Comparison of ENCODE assay signal across 13 mouse cellular contexts in the genomic region with DNA sequence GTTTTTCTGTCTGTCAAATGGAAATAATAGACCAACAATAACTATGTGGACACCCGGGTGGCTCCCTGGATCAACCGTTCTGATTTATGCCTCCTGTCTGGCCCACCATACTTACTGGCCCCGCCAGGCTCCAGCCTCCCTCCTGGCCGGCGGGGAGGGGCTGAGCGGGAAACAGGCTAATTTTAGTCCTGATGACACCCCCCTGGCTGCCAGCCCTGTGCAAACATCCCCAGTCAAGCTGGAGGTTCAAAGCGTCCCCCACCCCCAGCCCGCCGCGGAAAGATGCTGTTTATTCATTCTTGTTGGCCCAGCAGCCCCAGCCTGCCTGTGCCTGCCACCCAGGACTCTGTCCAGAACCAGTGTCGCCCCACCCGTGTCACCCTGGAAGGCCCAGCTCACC. TPM values are rescaled to one million over a fixed set of nuclear protein-coding genes. Genes with fewer than 3 reads are reported as not detected.
DNase-seq lines count a peak whose midpoint lies in the region; ATAC-seq and TF ChIP-seq lines count a peak whose summit lies in the region.
"Had no signal": no experiment of that assay in that cellular context is flagged by ENCODE, and none has a peak within 500 bp of the region (broad histone marks: within the 10 kb centered on the region; RNA-seq: fewer than 3 reads in every experiment).

No protein-coding gene starts in this region.

- H3K4me1 ChIP-seq in heart, embryonic 12.5 days (replicated peaks), result peaks cover 25% of the 10 kb centered on the region
- peaks cover 2% of the 10 kb centered on the region for H3K4me1 ChIP-seq in heart, adult 2 months (ENCODE audit: control insufficient read depth, insufficient read depth, low read length)
- peaks cover 53% of the 10 kb centered on the region for H3K4me1 ChIP-seq in limb, embryonic 13.5 days

- no peak for TF ChIP-seq POLR2A in heart, adult 2 months (IDR thresholded peaks at IDR 0.05; ENCODE audit: insufficient read depth, low read depth, low read length)

- no peak overlapping the region for H3K9ac ChIP-seq in heart, embryonic 12.5 days
- no peak overlapping the region for H3K9ac ChIP-seq in heart, adult 2 months (ENCODE audit: low read depth, low read length)
- 0 out of 2 replicates have a peak overlapping the region, but pooled peaks have one; percentile 1 for H3K9ac ChIP-seq in limb, embryonic 13.5 days
- H3K9ac ChIP-seq: neural tube, embryonic 13.5 days had no signal

- no peaks in the 10 kb centered on the region for H3K79me2 ChIP-seq in heart, adult 2 months (replicated peaks; ENCODE audit: control insufficient read depth, insufficient read depth, low read length)

- intact Hi-C loops in heart, adult 2 months (cut with DNase I), result no loop called here

- peak overlapping the region; percentile 47 for H3K4me2 ChIP-seq in heart, embryonic 12.5 days
- 0 out of 2 replicates have a peak overlapping the region, but pooled peaks have one; percentile 11 for H3K4me2 ChIP-seq in limb, embryonic 13.5 days (replicated peaks)
- H3K4me2 ChIP-seq: neural tube, embryonic 13.5 days had no signal

- H3K27me3 ChIP-seq in heart, embryonic 12.5 days (replicated peaks), result peaks cover 18% of the 10 kb centered on the region
- no peaks in the 10 kb centered on the region for H3K27me3 ChIP-seq in heart, adult 2 months (ENCODE audit: control insufficient read depth, insufficient read depth, low read length)
- no peaks in the 10 kb centered on the region for H3K27me3 ChIP-seq in limb, embryonic 13.5 days

- no peak for TF ChIP-seq CTCF in heart, adult 2 months (IDR thresholded peaks at IDR 0.05)

- WGBS in heart, embryonic 12.5 days, result 10% methylated on average over 12 of the region's 12 CpGs
- WGBS in heart, adult 2 months, result 4% methylated on average over 12 of the region's 12 CpGs
- 14% methylated on average over 12 of the region's 12 CpGs for WGBS in limb, embryonic 13.5 days

- TF ChIP-seq EP300 in heart, adult 2 months (IDR thresholded peaks at IDR 0.05; ENCODE audit: insufficient read depth, low read depth, low read length), result no peak

- H3K27ac ChIP-seq in heart, embryonic 12.5 days (ENCODE audit: poor library complexity, severe bottlenecking), result no peak overlapping the region
- no peak overlapping the region for H3K27ac ChIP-seq in heart, adult 2 months
- no peak overlapping the region for H3K27ac ChIP-seq in limb, embryonic 13.5 days
- H3K27ac ChIP-seq: macrophage; neural tube, embryonic 13.5 days had no signal

- peak; percentile 47; the same call in 1 of the 2 replicates for ATAC-seq in heart, embryonic 12.5 days (ENCODE audit: insufficient number of reproducible peaks, low FRiP score)
- ATAC-seq in limb, embryonic 13.5 days (ENCODE audit: low FRiP score, low read depth), result no peak
- ATAC-seq: CD4-positive, CD25-positive, alpha-beta regulatory T cell, adult 4 months; forebrain, embryonic 16.5 days had no signal

- no peak overlapping the region for H3K4me3 ChIP-seq in heart, embryonic 12.5 days
- H3K4me3 ChIP-seq in heart, adult 2 months, result no peak overlapping the region
- no peak overlapping the region for H3K4me3 ChIP-seq in limb, embryonic 13.5 days
- H3K4me3 ChIP-seq: neural tube, embryonic 13.5 days had no signal

- DNase-seq in heart, adult 2 months, result no peak
- peak; percentile 48 to 71 for DNase-seq in urinary bladder, postnatal 4 days (ENCODE audit: low spot score in 2 of 2)
- DNase-seq in urinary bladder, postnatal 10 days (ENCODE audit: low spot score), result no peak
- DNase-seq in ovary, adult 18-20 months (ENCODE audit: low spot score), result no peak
- DNase-seq in retina, postnatal 1 day, result no peak
- DNase-seq in thymus, postnatal 14 days, result no peak
- DNase-seq: adrenal gland, adult 8-10 months had no signal

- H3K36me3 ChIP-seq in heart, embryonic 12.5 days, result peaks cover 21% of the 10 kb centered on the region
- H3K36me3 ChIP-seq in heart, adult 2 months (ENCODE audit: control insufficient read depth, insufficient read depth, low read length), result no peaks in the 10 kb centered on the region
- peaks cover 18% of the 10 kb centered on the region for H3K36me3 ChIP-seq in limb, embryonic 13.5 days

- H3K9me3 ChIP-seq in heart, embryonic 12.5 days (replicated peaks), result peaks cover 4% of the 10 kb centered on the region; the same call in 1 of the 2 replicates
- H3K9me3 ChIP-seq in limb, embryonic 13.5 days, result no peaks in the 10 kb centered on the region
- H3K9me3 ChIP-seq: neural tube, embryonic 13.5 days had no signal

RNA-seq across cellular contexts. Expression of a gene that starts 10.3 kb away (rescaled TPM):
- polyA plus RNA-seq in heart, embryonic 12.5 days (2016; fragmentation: Nextera tagmentation; extraction: Ambion mirVana), result 12.1 and 12.9 TPM in 2 replicates
- 1 to 10 TPM; 3.0 to 4.7 TPM for total RNA-seq in heart, adult 2 months (2021)
- polyA plus RNA-seq in heart, adult 2 months (2012; rRNA removed), result 8.3 and 9.9 TPM in 2 replicates
- polyA plus RNA-seq in limb, embryonic 13.5 days (2015; fragmentation: Nextera tagmentation; extraction: Ambion mirVana), result 20.2 and 21.3 TPM in 2 replicates

RNA-seq across cellular contexts. Expression of a gene that starts 10.6 kb away (rescaled TPM):
- 638 and 663 TPM in 2 replicates for polyA plus RNA-seq in heart, embryonic 12.5 days (2016; fragmentation: Nextera tagmentation; extraction: Ambion mirVana)
- total RNA-seq in heart, adult 2 months (2021), result 100 to 1,000 TPM; 748 to 906 TPM
- polyA plus RNA-seq in heart, adult 2 months (2012; rRNA removed), result 1,680 and 1,786 TPM in 2 replicates
- polyA plus RNA-seq in limb, embryonic 13.5 days (2015; fragmentation: Nextera tagmentation; extraction: Ambion mirVana), result 431 and 434 TPM in 2 replicates

RNA-seq across cellular contexts. Expression of a gene that starts 29.2 kb away (rescaled TPM):
- 7.5 and 9.0 TPM in 2 replicates for polyA plus RNA-seq in heart, embryonic 12.5 days (2016; fragmentation: Nextera tagmentation; extraction: Ambion mirVana)
- 10 to 100 TPM; 24.4 to 26.8 TPM for total RNA-seq in heart, adult 2 months (2021)
- polyA plus RNA-seq in heart, adult 2 months (2012; rRNA removed), result 26.2 and 49.3 TPM in 2 replicates
- polyA plus RNA-seq in limb, embryonic 13.5 days (2015; fragmentation: Nextera tagmentation; extraction: Ambion mirVana), result 14.1 TPM in 2 replicates
- polyA plus RNA-seq: CD4-positive, CD25-positive, alpha-beta regulatory T cell, adult 4 months; macrophage had no signal

RNA-seq across cellular contexts. Expression of a gene that starts 36.4 kb away (rescaled TPM):
- polyA plus RNA-seq in heart, embryonic 12.5 days (2016; fragmentation: Nextera tagmentation; extraction: Ambion mirVana), result 33.3 and 34.8 TPM in 2 replicates
- 10 to 100 TPM; 17.7 to 19.4 TPM for total RNA-seq in heart, adult 2 months (2021)
- polyA plus RNA-seq in heart, adult 2 months (2012; rRNA removed), result 36.2 and 38.7 TPM in 2 replicates
- polyA plus RNA-seq in limb, embryonic 13.5 days (2015; fragmentation: Nextera tagmentation; extraction: Ambion mirVana), result 47.7 and 50.5 TPM in 2 replicates

RNA-seq across cellular contexts. Expression of a gene that starts 41.9 kb away (rescaled TPM):
- 1.0 and 1.4 TPM in 2 replicates for polyA plus RNA-seq in heart, embryonic 12.5 days (2016; fragmentation: Nextera tagmentation; extraction: Ambion mirVana)
- total RNA-seq in heart, adult 2 months (2021), result under 1 TPM; 0.11 to 0.29 TPM
- 1.2 and 2.0 TPM in 2 replicates for polyA plus RNA-seq in heart, adult 2 months (2012; rRNA removed)
- 1.4 and 1.5 TPM in 2 replicates for polyA plus RNA-seq in limb, embryonic 13.5 days (2015; fragmentation: Nextera tagmentation; extraction: Ambion mirVana)
- polyA plus RNA-seq: macrophage had no signal

Comparison
In these comparisons a context has a peak if more than half of its experiments do, and no peak if none do; other contexts are left out.
1. DNase-seq: peak in urinary bladder, postnatal 4 days (2 of 2); none in heart, adult 2 months (0 of 2), urinary bladder, postnatal 10 days (single experiment), ovary, adult 18-20 months (single experiment), retina, postnatal 1 day (single experiment) and thymus, postnatal 14 days (single experiment).